Comparison of ENCODE assay signal across 19 mouse cellular contexts in the genomic region with DNA sequence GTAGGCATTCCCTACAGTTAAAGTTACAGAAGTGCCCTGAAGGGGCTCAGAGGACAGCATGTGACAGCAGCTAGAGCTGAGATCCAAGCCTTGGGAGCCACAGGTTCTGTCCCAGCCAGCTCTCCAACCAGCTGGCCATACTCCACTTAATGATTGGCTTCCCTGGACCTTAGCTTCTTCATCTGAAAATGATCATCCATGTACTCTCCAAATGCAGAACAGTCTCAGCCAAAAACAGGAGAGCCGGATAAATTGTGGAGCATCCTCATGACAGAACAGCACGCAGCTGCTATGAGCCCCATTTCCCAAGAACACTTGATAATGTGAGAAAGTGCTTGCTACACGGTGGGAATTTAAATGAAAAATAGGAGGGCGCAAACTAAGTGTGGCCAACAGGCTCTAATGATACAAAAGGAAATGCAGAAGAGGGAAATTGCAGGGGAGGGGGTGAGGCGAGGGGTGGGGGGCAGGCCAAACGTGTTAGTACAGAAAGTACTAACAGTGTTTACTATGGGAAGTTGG. TPM values are rescaled to one million over a fixed set of nuclear protein-coding genes. Genes with fewer than 3 reads are reported as not detected.
DNase-seq lines count a peak whose midpoint lies in the region; ATAC-seq and TF ChIP-seq lines count a peak whose summit lies in the region.
"Had no signal": no experiment of that assay in that cellular context is flagged by ENCODE, and none has a peak within 500 bp of the region (broad histone marks: within the 10 kb centered on the region; RNA-seq: fewer than 3 reads in every experiment).

No protein-coding gene starts in this region.

- H3K4me3 ChIP-seq in lung, postnatal 0 days (ENCODE audit: low read depth, low read length): no peak overlapping the region
- no peak overlapping the region for H3K4me3 ChIP-seq in lung, adult 2 months (replicated peaks; ENCODE audit: extremely low read depth, low read depth, low read length)
- no peak overlapping the region for H3K4me3 ChIP-seq in embryonic facial prominence, embryonic 15.5 days (replicated peaks)
- H3K4me3 ChIP-seq: embryonic facial prominence, embryonic 13.5 days; heart, embryonic 10.5 days; neural tube, embryonic 12.5 days had no signal

- 42% methylated on average over 6 of the region's 6 CpGs for WGBS in lung, postnatal 0 days
- WGBS in lung, adult 2 months: 55% methylated on average over 6 of the region's 6 CpGs
- WGBS in embryonic facial prominence, embryonic 15.5 days: 44% methylated on average over 6 of the region's 6 CpGs

- no peak for TF ChIP-seq EP300 in lung, postnatal 0 days (IDR thresholded peaks at IDR 0.05)

- no peak overlapping the region for H3K27ac ChIP-seq in lung, postnatal 0 days (ENCODE audit: low read length)
- H3K27ac ChIP-seq in embryonic facial prominence, embryonic 15.5 days (replicated peaks): peak overlapping the region; percentile 65; the same call in 1 of the 2 replicates
- H3K27ac ChIP-seq: heart, embryonic 10.5 days; hindbrain, postnatal 0 days; kidney, postnatal 0 days; neural tube, embryonic 12.5 days had no signal

- H3K4me1 ChIP-seq in lung, postnatal 0 days (ENCODE audit: insufficient read depth, low read depth, low read length): no peaks in the 10 kb centered on the region
- peaks cover 2% of the 10 kb centered on the region for H3K4me1 ChIP-seq in lung, adult 2 months (ENCODE audit: control insufficient read depth, insufficient read depth, low read length)
- H3K4me1 ChIP-seq in embryonic facial prominence, embryonic 15.5 days: peaks cover 32% of the 10 kb centered on the region

- TF ChIP-seq POLR2A in lung, adult 2 months (IDR thresholded peaks at IDR 0.05; ENCODE audit: borderline replicate concordance, extremely low read depth, low read depth, low read length): no peak

- no peak overlapping the region for H3K4me2 ChIP-seq in lung, postnatal 0 days (replicated peaks; ENCODE audit: low read depth, low read length)
- no peak overlapping the region for H3K4me2 ChIP-seq in embryonic facial prominence, embryonic 15.5 days (replicated peaks)
- H3K4me2 ChIP-seq: midbrain, embryonic 11.5 days had no signal

- no peak for TF ChIP-seq CTCF in lung, postnatal 0 days (IDR thresholded peaks at IDR 0.05)
- no peak for TF ChIP-seq CTCF in lung, adult 2 months (IDR thresholded peaks at IDR 0.05; ENCODE audit: insufficient read depth, low read length)

- H3K27me3 ChIP-seq in lung, postnatal 0 days (replicated peaks; ENCODE audit: insufficient read depth, low read length): no peaks in the 10 kb centered on the region
- no peaks in the 10 kb centered on the region for H3K27me3 ChIP-seq in embryonic facial prominence, embryonic 15.5 days
- H3K27me3 ChIP-seq: embryonic facial prominence, embryonic 13.5 days; neural tube, embryonic 12.5 days had no signal

- ATAC-seq in lung, postnatal 0 days: no peak
- no peak for ATAC-seq in embryonic facial prominence, embryonic 15.5 days (ENCODE audit: insufficient number of reproducible peaks, low FRiP score, low TSS enrichment, low read depth)

- H3K9me3 ChIP-seq in lung, postnatal 0 days (ENCODE audit: low read length): no peaks in the 10 kb centered on the region
- H3K9me3 ChIP-seq in embryonic facial prominence, embryonic 15.5 days (replicated peaks): no peaks in the 10 kb centered on the region
- H3K9me3 ChIP-seq: embryonic facial prominence, embryonic 13.5 days; heart, embryonic 10.5 days; neural tube, embryonic 12.5 days had no signal

- no peak overlapping the region for H3K9ac ChIP-seq in lung, postnatal 0 days (replicated peaks; ENCODE audit: low read depth)
- no peak overlapping the region for H3K9ac ChIP-seq in embryonic facial prominence, embryonic 15.5 days
- H3K9ac ChIP-seq: embryonic facial prominence, embryonic 13.5 days; neural tube, embryonic 12.5 days had no signal

- intact Hi-C loops in heart, postnatal 10 days (cut with DNase I): no loop called here

- peak; percentile 29 for DNase-seq in gastrocnemius, adult 18-20 months (ENCODE audit: low spot score)
- DNase-seq in gastrocnemius, adult 8-10 months (ENCODE audit: low spot score in 2 of 2): no peak
- peak; percentile 44 for DNase-seq in lung, postnatal 0 days (ENCODE audit: low spot score)
- DNase-seq in lung, adult 2 months: no peak
- peak; percentile 58 for DNase-seq in skeletal muscle tissue, adult 2 months (ENCODE audit: low read depth, low spot score)
- DNase-seq in heart, postnatal 10 days: no peak
- DNase-seq: adrenal gland, adult 2 months; cerebellum, adult 2 months; cerebellum, postnatal 25 days; kidney, adult 2 months; right cerebral cortex, postnatal 25 days; thymus, postnatal 36 days had no signal

- H3K36me3 ChIP-seq in lung, postnatal 0 days (ENCODE audit: insufficient read depth, low read length): no peaks in the 10 kb centered on the region
- H3K36me3 ChIP-seq in embryonic facial prominence, embryonic 15.5 days: no peaks in the 10 kb centered on the region
- H3K36me3 ChIP-seq: embryonic facial prominence, embryonic 13.5 days; heart, embryonic 10.5 days; neural tube, embryonic 12.5 days had no signal

RNA-seq across cellular contexts. Expression of gene Cep63, which starts 24.9 kb away (rescaled TPM):
- 10 to 100 TPM; 21.7 to 23.8 TPM for total RNA-seq in gastrocnemius, adult 18-20 months (2021)
- total RNA-seq in gastrocnemius, adult 8-10 months (2022): 10 to 100 TPM; 18.9 to 20.0 (median 19.0) TPM
- polyA plus RNA-seq in lung, postnatal 0 days (2015; fragmentation: Nextera tagmentation; extraction: Ambion mirVana): 33.8 and 35.3 TPM in 2 replicates
- 3.1 and 5.2 TPM in 2 replicates for polyA plus RNA-seq in lung, adult 2 months (2012; rRNA removed)
- polyA plus RNA-seq in embryonic facial prominence, embryonic 15.5 days (2015; fragmentation: Nextera tagmentation; extraction: Ambion mirVana): 49.0 and 49.3 TPM in 2 replicates
- 10 to 100 TPM; 34.3 to 36.1 TPM for total RNA-seq in heart, postnatal 10 days (2021)

RNA-seq across cellular contexts. Expression of gene Anapc13, which starts 25.2 kb away (rescaled TPM):
- 100 to 1,000 TPM; 232 to 241 TPM for total RNA-seq in gastrocnemius, adult 18-20 months (2021)
- total RNA-seq in gastrocnemius, adult 8-10 months (2022): 100 to 1,000 TPM; 232 to 263 (median 246) TPM
- polyA plus RNA-seq in lung, postnatal 0 days (2015; fragmentation: Nextera tagmentation; extraction: Ambion mirVana): 140 and 151 TPM in 2 replicates
- 52.0 and 65.4 TPM in 2 replicates for polyA plus RNA-seq in lung, adult 2 months (2012; rRNA removed)
- 182 and 192 TPM in 2 replicates for polyA plus RNA-seq in embryonic facial prominence, embryonic 15.5 days (2015; fragmentation: Nextera tagmentation; extraction: Ambion mirVana)
- total RNA-seq in heart, postnatal 10 days (2021): 100 to 1,000 TPM; 305 TPM

Comparison
In these comparisons a context has a peak if more than half of its experiments do, and no peak if none do; other contexts are left out.
1. DNase-seq: peak in gastrocnemius, adult 18-20 months (single experiment), lung, postnatal 0 days (single experiment) and skeletal muscle tissue, adult 2 months (single experiment); none in gastrocnemius, adult 8-10 months (0 of 2), lung, adult 2 months (single experiment) and heart, postnatal 10 days (0 of 2).